Mouse (Mus musculus) layer of hippocampus, postnatal 10 days (tissue): ENCODE data around the gene Slain2. TPM values are rescaled to one million over a fixed set of nuclear protein-coding genes. Genes with fewer than 3 reads are reported as not detected.
"Not testable (repeated sequence)": the region's sequence is repeated elsewhere in the genome, so short reads cannot be mapped to it uniquely, and the experiment has no call there.

Experiments
- DNase-seq, 2 experiments: peaks; one replicate each; pipeline ENCODE4 v3.0.0; 2021; ENCODE audit warnings: low spot score in 2 of 2
- total RNA-seq, 2 experiments: library from RNA; stranded (reverse); gene quantifications; 2 replicates each; pipeline ENCODE4 v1.2.3; 2021

Gene Slain2
- total RNA-seq, 2 experiments from 2014 or later, result 31.2 to 33.4 TPM

GRCm38 (mm10) chr5:72899255-72899654 lies 14.8 kb upstream of the Slain2 start:
- DNase-seq, result no peak

DNA sequence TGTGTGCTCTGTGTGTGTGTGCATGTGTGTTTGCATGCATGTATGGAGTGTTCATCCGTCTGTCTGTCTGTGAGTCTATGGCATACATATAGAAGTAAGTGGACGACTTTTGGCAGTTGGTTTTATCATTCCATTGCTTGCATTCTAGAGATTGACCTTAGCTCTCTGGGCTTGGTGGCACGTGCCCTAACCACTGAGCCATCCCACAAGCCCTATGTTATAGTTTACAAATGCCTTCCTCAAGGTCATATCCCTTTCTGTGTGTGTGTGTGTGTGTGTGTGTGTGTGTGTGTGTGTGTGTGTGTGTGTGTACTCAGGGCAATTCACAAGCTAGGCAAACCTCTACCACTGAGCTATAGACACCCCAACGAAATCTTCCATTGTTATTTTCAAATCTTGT lies 12.2 kb upstream of the Slain2 start:
- no peak for DNase-seq

- no peak for DNase-seq
Observed at GRCm38 (mm10) chr5:72902312-72902711, 11.8 kb upstream of the Slain2 start.

GRCm38 (mm10) chr5:72902876-72903516 lies 11.1 kb upstream of the Slain2 start:
- DNase-seq, result no peak

DNA sequence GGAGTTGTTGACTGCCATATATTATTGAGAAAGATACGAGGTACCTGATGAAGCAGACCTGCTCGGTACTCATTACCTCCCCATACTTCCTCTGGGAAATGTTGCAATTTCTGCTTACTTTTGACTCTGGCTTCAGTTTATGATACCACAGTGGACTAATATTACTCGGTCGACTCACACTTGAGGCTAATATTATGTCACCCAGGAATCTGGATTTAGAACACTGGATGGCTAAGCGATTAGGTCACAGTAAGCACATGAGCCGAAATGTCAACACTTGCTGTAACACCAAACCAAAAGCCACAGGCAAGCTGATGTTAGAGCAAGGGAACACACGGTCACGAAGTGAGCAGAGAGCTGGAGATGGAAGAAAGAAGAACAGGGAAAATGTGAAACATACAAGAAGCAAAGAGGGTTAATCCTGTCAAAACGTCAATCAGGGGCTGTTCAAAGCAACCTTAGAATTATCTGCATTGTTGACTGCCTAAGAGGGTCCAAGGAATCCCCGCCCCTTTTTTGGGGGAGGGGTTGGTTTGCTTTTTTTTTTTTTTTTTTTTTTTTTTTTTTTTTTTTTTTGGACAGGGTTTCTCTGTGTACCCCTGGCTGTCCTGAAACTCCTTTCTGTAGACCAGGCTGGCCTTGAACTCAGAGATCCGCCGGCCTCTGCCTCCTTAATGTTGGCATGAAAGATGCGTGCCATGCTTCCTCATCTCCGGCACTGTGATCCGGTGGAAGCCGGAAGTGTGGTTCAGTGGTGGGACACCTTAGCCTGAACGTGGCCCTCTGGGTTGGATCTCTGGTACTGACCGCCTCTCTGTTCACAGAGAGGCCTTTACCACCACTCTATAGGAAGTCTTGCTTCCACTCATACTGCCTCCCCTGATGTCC lies 9.0 kb upstream of the Slain2 start:
- DNase-seq, result no peak

GRCm38 (mm10) chr5:72907402-72907801 lies 6.7 kb upstream of the Slain2 start:
- DNase-seq, result no peak

GRCm38 (mm10) chr5:72908324-72908936 lies 5.7 kb upstream of the Slain2 start:
- DNase-seq, result no peak

- no peak for DNase-seq
Observed at GRCm38 (mm10) chr5:72909363-72909762, 4.7 kb upstream of the Slain2 start.

DNA sequence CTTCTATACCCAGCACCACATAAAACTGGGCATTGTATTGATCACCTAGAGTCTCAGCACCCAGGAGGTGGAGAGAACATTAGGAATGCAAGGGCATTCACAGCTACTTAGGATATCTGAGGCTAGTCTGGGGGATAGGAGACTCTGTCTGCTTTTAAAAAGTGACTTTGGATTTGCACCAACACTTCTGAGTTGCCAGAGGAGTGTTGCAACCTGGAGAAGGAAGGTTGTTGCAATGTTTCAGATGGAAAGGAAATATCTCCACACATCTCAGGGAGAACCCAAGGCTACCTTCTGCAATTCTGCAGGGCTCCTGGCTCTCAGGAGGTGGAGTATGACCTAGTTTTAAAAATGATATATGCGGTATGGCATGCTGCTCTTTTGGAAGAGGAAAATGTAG lies 3.7 kb upstream of the Slain2 start:
- DNase-seq, result no peak

GRCm38 (mm10) chr5:72911284-72911683 lies 2.8 kb upstream of the Slain2 start:
- no peak for DNase-seq

GRCm38 (mm10) chr5:72914633-72915561 lies 793 bp downstream of the Slain2 start:
- peak; percentile 59 to 71 for DNase-seq

DNA sequence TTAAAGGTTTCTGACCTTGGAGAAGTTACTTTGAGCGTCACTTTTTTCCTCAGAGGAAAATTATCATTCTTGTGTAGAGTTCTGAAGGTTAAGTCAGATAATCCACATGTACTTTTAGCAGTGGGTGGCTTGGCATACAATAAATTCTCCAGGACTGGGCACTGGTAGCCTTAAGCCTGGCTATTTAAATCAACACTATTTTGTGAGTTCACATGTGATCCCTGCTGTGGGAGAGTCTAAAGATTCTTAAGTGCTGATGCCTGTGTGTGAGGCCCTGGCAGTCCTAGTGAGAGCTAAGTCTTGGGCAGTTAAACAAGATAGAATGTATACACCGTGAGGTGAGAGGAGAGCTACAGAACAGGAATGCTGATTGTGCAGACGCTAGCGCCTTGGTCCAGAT lies 1.9 kb downstream of the Slain2 start:
- no peak for DNase-seq

- no peak for DNase-seq
Observed at GRCm38 (mm10) chr5:72916851-72917250, 2.7 kb downstream of the Slain2 start.

DNA sequence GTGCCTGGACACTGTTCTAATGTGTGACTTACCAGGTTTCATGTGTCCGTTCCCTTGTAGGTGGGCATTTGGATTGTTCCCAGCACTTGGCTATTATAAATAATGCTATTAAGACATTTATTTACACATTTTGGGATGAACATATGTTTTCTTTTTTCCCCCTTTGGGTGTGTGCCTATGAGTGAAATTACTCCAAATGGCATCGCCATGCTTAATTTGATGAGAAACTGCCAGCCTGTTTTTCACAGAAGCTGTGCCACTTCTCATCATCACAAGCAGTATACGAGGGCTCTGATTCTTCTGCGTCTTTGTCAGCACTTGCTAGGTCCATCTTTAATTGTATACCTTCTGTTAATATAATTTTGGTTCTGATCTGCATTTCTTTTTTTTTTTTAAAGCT lies 6.3 kb downstream of the Slain2 start:
- no peak for DNase-seq

DNA sequence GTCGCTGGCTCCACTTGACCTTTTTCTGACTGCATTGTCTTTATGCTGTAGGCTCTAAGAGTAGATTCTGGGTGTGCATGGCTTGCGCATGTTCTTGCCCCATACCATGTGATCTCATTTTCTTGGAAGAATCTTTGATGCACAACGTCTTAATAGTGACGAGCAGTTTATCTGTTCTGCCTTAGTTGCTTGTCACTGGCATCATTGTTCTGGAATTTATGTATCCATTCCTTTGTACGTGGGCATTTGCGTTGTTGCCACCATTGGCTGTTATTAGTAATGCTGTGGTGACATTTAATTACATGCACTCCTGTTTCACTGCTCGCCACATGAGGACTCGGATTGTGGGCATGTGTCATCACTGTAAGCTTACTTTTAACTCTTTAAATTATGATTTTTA lies 7.1 kb downstream of the Slain2 start:
- DNase-seq, result no peak

DNA sequence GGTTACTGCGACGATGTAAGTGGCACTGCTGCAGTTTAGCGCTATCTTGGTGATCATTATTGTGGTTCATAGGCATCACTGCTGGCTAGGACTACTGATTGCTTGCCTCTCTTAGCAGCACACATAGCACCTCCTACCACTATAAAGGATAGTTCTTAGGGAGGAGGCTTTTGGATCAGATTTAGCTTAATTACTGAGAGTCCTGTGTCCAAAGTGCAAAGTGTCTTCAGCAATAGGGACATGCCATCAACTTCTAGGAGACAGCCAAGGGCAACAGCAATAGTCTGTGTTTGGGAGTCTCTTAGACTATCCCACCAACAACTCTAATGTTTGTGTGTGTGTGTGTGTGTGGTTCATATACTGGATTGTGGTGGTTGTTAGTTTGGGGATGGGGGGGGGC lies 8.7 kb downstream of the Slain2 start:
- DNase-seq, result no peak

- DNase-seq, result no peak
Observed at GRCm38 (mm10) chr5:72927074-72927473, 13.0 kb downstream of the Slain2 start.

DNA sequence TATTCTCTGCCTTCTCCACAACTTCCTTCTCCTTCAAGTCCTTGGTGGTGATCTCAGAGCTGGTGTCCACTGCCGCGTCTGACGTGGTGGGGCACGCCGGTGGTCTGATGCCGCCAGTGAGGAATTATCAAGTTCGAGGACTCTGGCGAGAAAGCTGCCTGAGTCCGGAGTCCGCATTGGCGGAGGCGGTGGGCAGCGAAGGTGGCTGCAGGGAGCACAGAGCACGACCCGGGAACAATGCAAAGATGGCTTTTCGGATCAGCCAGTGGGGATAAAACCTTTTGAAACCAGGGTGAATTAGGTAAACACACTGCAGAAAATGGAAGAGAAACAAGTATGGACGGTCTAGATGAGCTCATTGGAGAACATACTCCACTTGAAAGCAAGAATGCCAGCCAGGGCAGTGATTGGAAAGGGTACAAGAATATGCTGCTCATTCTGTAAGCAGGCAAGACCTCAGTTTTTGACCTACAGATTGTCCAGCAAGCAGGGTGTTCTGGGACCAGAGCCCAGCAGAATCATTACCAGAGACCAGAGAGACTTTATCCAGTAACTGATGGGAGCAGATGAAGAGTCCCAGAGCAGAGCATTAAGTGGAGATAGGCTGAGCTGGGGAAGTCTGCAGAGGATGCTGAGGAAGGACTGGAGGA lies 19.0 kb downstream of the Slain2 start:
- no peak for DNase-seq

GRCm38 (mm10) chr5:72938421-72938820 lies 24.3 kb downstream of the Slain2 start:
- DNase-seq, result not testable (repeated sequence)

GRCm38 (mm10) chr5:72939311-72939710 lies 25.2 kb downstream of the Slain2 start:
- DNase-seq, result no peak
